Mouse (Mus musculus): Measurements from ENCODE around the gene Zfp655. TPM values are rescaled to one million over a fixed set of nuclear protein-coding genes. Genes with fewer than 3 reads are reported as not detected.

Zfp655 gene
- polyA plus RNA-seq, 1 experiment from 2014 or later: 32.3 TPM

GRCm38 (mm10) chr5:145200387-145200786, 31.1 kb upstream of the Zfp655 start:
- Histone ChIP-seq H3K36me3 (ENCODE audit: control insufficient read depth, insufficient read depth) (peaks cover 28% of the 10 kb centered on the region), H3K9ac (ENCODE audit: low read depth, low read length) (no peak overlapping the region), H3K4me2 (replicated peaks; ENCODE audit: low read depth) (peak overlapping the region; percentile 90; the same call in 1 of the 2 replicates), H3K27ac (ENCODE audit: low read depth, low read length) (no peak overlapping the region), H3K27me3 (replicated peaks; ENCODE audit: control insufficient read depth, insufficient read depth, low read length) (no peaks in the 10 kb centered on the region), H3K9me3 (ENCODE audit: control insufficient read depth) (no peaks in the 10 kb centered on the region), H3K4me3 (ENCODE audit: low read depth, low read length) (no peak overlapping the region; the same call in 1 of the 2 replicates), H3K4me1 (replicated peaks; ENCODE audit: control insufficient read depth, insufficient read depth, low read length) (no peaks in the 10 kb centered on the region)
- ATAC-seq: no peak
- 61% methylated on average over 7 of the region's 7 CpGs for WGBS
- TF ChIP-seq CTCF (IDR thresholded peaks at IDR 0.05; ENCODE audit: low read depth): no peak

DNA sequence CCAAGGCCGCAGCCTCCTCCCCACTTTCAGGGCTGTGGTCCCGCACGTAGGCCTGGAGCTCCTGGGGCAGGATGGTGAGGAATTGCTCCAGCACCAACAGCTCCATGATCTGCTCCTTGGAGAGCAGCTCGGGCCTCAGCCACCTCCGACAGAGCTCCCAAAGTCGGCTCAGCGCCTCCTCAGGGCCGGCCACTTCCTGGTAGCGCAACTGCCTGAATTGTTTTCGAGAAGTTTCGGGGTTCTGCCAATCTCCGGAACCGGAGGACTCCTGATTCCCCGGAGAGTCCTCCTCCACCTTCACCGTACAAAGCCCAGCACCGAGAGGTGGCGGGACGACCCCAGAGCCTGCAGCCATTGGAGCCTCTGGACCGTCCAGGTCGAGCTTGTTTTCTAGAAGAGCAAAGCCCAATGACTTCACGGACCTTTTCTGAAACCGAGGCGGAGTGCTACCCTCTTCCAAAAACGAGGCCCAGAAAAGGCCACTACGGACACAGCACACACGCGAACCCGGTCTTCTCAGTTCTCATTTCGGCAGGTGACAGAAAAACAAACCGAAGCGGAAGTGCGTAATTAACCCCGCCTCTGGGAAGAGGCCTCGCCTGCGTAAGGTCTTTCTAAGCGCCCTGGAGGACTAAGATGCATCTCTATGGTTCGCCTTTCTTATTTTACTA, 30.1 kb upstream of the Zfp655 start, which contains the start of gene Zkscan14:
Gene Zkscan14 (minus strand): TSS at position 548 of the 671 bp plus-strand sequence.
- peak; percentile 20; the same call in 1 of the 2 replicates for TF ChIP-seq CTCF (IDR thresholded peaks at IDR 0.05; ENCODE audit: low read depth)
- 1% methylated on average over 37 of the region's 37 CpGs for WGBS
- peaks cover 17% of the 10 kb centered on the region for H3K36me3 ChIP-seq (ENCODE audit: control insufficient read depth, insufficient read depth)
- H3K4me2 ChIP-seq (replicated peaks; ENCODE audit: low read depth): peak within 1 kb of the TSS; percentile 90
- peak within 1 kb of the TSS; percentile 86 for H3K9ac ChIP-seq (ENCODE audit: low read depth, low read length)
- no peaks in the 10 kb centered on the region for H3K27me3 ChIP-seq (replicated peaks; ENCODE audit: control insufficient read depth, insufficient read depth, low read length)
- 0 out of 2 replicates have a peak, but pooled peaks have one; percentile 23 for ATAC-seq
- H3K4me1 ChIP-seq (replicated peaks; ENCODE audit: control insufficient read depth, insufficient read depth, low read length): no peaks in the 10 kb centered on the region; the same call in 1 of the 2 replicates
- H3K4me3 ChIP-seq (ENCODE audit: low read depth, low read length): peak within 1 kb of the TSS; percentile 94
- H3K27ac ChIP-seq (ENCODE audit: low read depth, low read length): peak within 1 kb of the TSS; percentile 83
- H3K9me3 ChIP-seq (ENCODE audit: control insufficient read depth): no peaks in the 10 kb centered on the region

DNA sequence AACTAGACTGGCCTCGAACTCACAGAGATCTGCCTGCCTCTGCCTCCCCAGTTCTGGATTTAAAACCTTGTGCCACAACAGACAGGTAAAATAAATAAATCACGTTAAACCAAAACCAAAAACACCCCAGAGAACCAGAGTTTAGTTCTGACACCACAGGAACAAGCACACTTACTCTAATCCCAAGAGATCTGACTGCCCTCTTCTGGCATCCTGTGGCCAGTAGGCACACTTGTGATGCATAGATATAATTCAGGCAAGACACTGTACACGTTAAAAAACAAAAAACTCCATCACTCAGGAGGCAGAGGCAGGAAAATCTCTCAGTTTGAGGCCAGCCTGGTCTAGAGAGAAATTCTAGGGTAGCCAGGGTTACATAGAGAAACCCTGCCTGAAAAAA, 29.1 kb upstream of the Zfp655 start:
- Histone ChIP-seq H3K27me3 (replicated peaks; ENCODE audit: control insufficient read depth, insufficient read depth, low read length) (no peaks in the 10 kb centered on the region), H3K4me1 (replicated peaks; ENCODE audit: control insufficient read depth, insufficient read depth, low read length) (no peaks in the 10 kb centered on the region; the same call in 1 of the 2 replicates), H3K27ac (ENCODE audit: low read depth, low read length) (no peak overlapping the region), H3K4me2 (replicated peaks; ENCODE audit: low read depth) (no peak overlapping the region), H3K9me3 (ENCODE audit: control insufficient read depth) (no peaks in the 10 kb centered on the region), H3K36me3 (ENCODE audit: control insufficient read depth, insufficient read depth) (peaks cover 11% of the 10 kb centered on the region), H3K4me3 (ENCODE audit: low read depth, low read length) (no peak overlapping the region), H3K9ac (ENCODE audit: low read depth, low read length) (no peak overlapping the region)
- 50% methylated on average over 3 of the region's 3 CpGs for WGBS
- no peak for ATAC-seq
- TF ChIP-seq CTCF (IDR thresholded peaks at IDR 0.05; ENCODE audit: low read depth): peak; percentile 18; the same call in 1 of the 2 replicates

DNA sequence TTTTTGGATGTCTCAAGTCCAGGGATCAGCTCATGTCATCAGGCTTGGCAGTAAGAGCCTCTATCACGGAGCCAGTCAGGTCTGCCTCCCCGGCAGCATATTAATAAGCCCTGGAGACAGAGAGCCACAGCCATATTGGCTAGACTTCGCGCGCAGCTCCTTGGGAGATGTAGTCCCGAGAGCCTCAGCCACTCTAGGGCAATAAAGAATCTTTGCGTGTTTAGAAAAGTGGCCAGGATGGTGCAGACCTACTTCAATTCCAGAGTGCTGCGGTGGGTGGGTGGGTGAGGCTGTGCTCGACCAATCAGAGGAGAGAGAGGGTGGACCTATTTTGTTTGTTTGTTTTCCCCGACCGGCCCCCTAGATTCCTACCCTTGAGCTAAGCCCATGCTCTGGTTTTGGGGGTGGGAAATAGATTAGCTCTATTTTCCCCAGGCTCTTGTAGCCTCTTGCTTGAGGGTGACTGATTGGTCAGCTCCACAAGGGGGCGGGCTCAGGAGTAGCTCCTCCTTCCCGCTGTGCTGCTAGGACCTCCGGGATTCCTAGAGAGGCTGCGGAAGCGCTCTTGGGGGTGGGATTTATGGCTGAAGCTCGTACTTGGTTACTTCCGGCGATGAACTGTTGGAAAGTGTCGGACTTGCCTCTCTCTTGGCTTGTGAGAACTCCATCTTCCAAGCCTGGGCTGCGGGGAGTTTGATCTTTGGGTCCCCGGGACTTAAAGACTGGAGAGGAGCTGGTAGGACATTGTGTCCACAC, 27.4 kb upstream of the Zfp655 start, which contains the start of gene Zkscan5:
Gene Zkscan5 (plus strand): TSS at position 627 of the 756 bp plus-strand sequence.
- peak; percentile 95 for ATAC-seq
- WGBS: 0% methylated on average over 22 of the region's 22 CpGs
- Histone ChIP-seq H3K4me1 (replicated peaks; ENCODE audit: control insufficient read depth, insufficient read depth, low read length) (no peaks in the 10 kb centered on the region; the same call in 1 of the 2 replicates), H3K36me3 (ENCODE audit: control insufficient read depth, insufficient read depth) (0 out of 2 replicates have a peak, but pooled peaks cover under 1% of the 10 kb centered on the region), H3K9ac (ENCODE audit: low read depth, low read length) (peak within 1 kb of the TSS; percentile 37; the same call in 1 of the 2 replicates), H3K27ac (ENCODE audit: low read depth, low read length) (peak within 1 kb of the TSS; percentile 88), H3K9me3 (ENCODE audit: control insufficient read depth) (no peaks in the 10 kb centered on the region), H3K27me3 (replicated peaks; ENCODE audit: control insufficient read depth, insufficient read depth, low read length) (no peaks in the 10 kb centered on the region), H3K4me2 (replicated peaks; ENCODE audit: low read depth) (peak within 1 kb of the TSS; percentile 69), H3K4me3 (ENCODE audit: low read depth, low read length) (peak within 1 kb of the TSS; percentile 58)
- TF ChIP-seq CTCF (IDR thresholded peaks at IDR 0.05; ENCODE audit: low read depth): peak; percentile 31; the same call in 1 of the 2 replicates

DNA sequence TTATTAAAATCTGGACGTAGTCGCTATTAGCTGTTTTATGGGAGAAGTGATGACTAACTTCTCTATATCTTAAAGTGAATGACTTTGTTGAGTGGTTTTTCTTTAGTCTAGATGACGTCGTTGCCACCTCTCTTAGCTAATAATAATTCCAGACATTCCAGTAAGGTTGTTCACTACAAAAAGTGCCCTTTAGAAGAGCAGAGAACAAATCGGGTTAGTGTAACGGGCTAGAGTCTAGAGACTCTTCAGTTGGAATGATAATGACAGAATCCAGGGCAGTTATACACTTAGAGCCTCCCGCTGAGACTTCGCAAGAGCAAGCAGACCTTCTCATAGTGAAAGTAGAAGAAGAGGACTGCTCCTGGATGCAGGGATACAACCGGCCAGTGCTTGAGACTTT, 26.5 kb upstream of the Zfp655 start:
- H3K27ac ChIP-seq (ENCODE audit: low read depth, low read length): peak overlapping the region; percentile 46; the same call in 1 of the 2 replicates
- 12% methylated on average over 9 of the region's 9 CpGs for WGBS

GRCm38 (mm10) chr5:145207385-145207784, 24.1 kb upstream of the Zfp655 start:
- WGBS: 93% methylated on average over 6 of the region's 6 CpGs

More for the DNA sequence above, 26.5 kb upstream of the Zfp655 start:
- 0 out of 2 replicates have a peak, but pooled peaks cover under 1% of the 10 kb centered on the region for H3K36me3 ChIP-seq (ENCODE audit: control insufficient read depth, insufficient read depth)
- peak overlapping the region; percentile 69 for H3K4me2 ChIP-seq (replicated peaks; ENCODE audit: low read depth)
- peak overlapping the region; percentile 58 for H3K4me3 ChIP-seq (ENCODE audit: low read depth, low read length)
- no peaks in the 10 kb centered on the region; the same call in 1 of the 2 replicates for H3K4me1 ChIP-seq (replicated peaks; ENCODE audit: control insufficient read depth, insufficient read depth, low read length)
- no peaks in the 10 kb centered on the region for H3K9me3 ChIP-seq (ENCODE audit: control insufficient read depth)
- ATAC-seq: no peak
- H3K27me3 ChIP-seq (replicated peaks; ENCODE audit: control insufficient read depth, insufficient read depth, low read length): no peaks in the 10 kb centered on the region
- peak overlapping the region; percentile 37; the same call in 1 of the 2 replicates for H3K9ac ChIP-seq (ENCODE audit: low read depth, low read length)
- no peak for TF ChIP-seq CTCF (IDR thresholded peaks at IDR 0.05; ENCODE audit: low read depth)

More at GRCm38 (mm10) chr5:145207385-145207784, 24.1 kb upstream of the Zfp655 start:
- Histone ChIP-seq H3K27ac (ENCODE audit: low read depth, low read length) (no peak overlapping the region), H3K4me3 (ENCODE audit: low read depth, low read length) (no peak overlapping the region), H3K9me3 (ENCODE audit: control insufficient read depth) (no peaks in the 10 kb centered on the region), H3K9ac (ENCODE audit: low read depth, low read length) (no peak overlapping the region), H3K27me3 (replicated peaks; ENCODE audit: control insufficient read depth, insufficient read depth, low read length) (no peaks in the 10 kb centered on the region), H3K36me3 (ENCODE audit: control insufficient read depth, insufficient read depth) (peaks cover 23% of the 10 kb centered on the region), H3K4me1 (replicated peaks; ENCODE audit: control insufficient read depth, insufficient read depth, low read length) (no peaks in the 10 kb centered on the region; the same call in 1 of the 2 replicates), H3K4me2 (replicated peaks; ENCODE audit: low read depth) (no peak overlapping the region)
- ATAC-seq: no peak
- TF ChIP-seq CTCF (IDR thresholded peaks at IDR 0.05; ENCODE audit: low read depth): no peak
